In the genomic region with DNA sequence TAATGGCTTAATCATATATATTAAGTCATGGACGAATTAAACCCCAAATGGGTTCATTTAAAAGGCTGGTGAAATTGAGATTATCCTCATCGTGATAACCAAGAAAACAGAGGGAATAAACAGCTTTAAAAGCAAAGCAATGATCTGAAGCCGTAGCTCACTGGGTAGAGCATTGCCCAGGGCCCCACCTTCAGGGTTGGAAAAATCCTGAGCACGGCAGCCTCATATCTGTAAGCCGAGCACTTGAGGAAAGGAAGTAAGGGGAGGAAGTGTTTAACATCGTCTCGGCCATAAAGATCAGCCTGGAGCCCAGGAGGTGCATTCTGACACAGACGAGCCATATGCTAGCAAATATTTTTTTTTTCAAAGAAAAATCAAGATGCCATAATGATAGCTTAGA, we compare ENCODE assay signal across 24 mouse cellular contexts.
"Had no signal": no experiment of that assay in that cellular context is flagged by ENCODE, and none has a peak within 500 bp of the region (broad histone marks: within the 10 kb centered on the region; RNA-seq: fewer than 3 reads in every experiment).

No protein-coding gene starts in this region.

- H3K36me3 ChIP-seq: heart, embryonic 10.5 days; heart, embryonic 13.5 days; heart, embryonic 15.5 days; hindbrain, embryonic 13.5 days; hindbrain, embryonic 15.5 days; kidney, embryonic 15.5 days; limb, embryonic 13.5 days; limb, embryonic 15.5 days had no signal

- H3K27me3 ChIP-seq: heart, embryonic 13.5 days; heart, embryonic 15.5 days; hindbrain, embryonic 13.5 days; hindbrain, embryonic 15.5 days; kidney, embryonic 15.5 days had no signal

- H3K4me3 ChIP-seq: heart, embryonic 10.5 days; heart, embryonic 13.5 days; heart, embryonic 15.5 days; hindbrain, embryonic 13.5 days; hindbrain, embryonic 15.5 days; kidney, embryonic 15.5 days; limb, embryonic 13.5 days; limb, embryonic 15.5 days had no signal

- H3K4me1 ChIP-seq: heart, embryonic 10.5 days; heart, embryonic 13.5 days; heart, embryonic 15.5 days; hindbrain, embryonic 15.5 days; limb, embryonic 15.5 days had no signal

- H3K9me3 ChIP-seq: heart, embryonic 10.5 days; heart, embryonic 13.5 days; heart, embryonic 15.5 days; hindbrain, embryonic 13.5 days; hindbrain, embryonic 15.5 days; kidney, embryonic 15.5 days; limb, embryonic 13.5 days; limb, embryonic 15.5 days had no signal

- ATAC-seq: hindbrain, postnatal 0 days; intestine, embryonic 16.5 days had no signal

- H3K4me2 ChIP-seq: heart, embryonic 13.5 days; heart, embryonic 15.5 days; hindbrain, embryonic 13.5 days; hindbrain, embryonic 15.5 days; kidney, embryonic 15.5 days; limb, embryonic 13.5 days; limb, embryonic 15.5 days had no signal

- H3K9ac ChIP-seq: heart, embryonic 13.5 days; heart, embryonic 15.5 days; hindbrain, embryonic 13.5 days; hindbrain, embryonic 15.5 days; kidney, embryonic 15.5 days; limb, embryonic 13.5 days; limb, embryonic 15.5 days had no signal

- DNase-seq: gastrocnemius, postnatal 14 days; gastrocnemius, postnatal 36 days; heart, adult 18-20 months; heart, postnatal 14 days; heart, postnatal 36 days; kidney, adult 11 months; kidney, adult 2 months; kidney, adult 9 months; kidney, postnatal 14 days; kidney, postnatal 36 days; layer of hippocampus, adult 9-11 months; layer of hippocampus, postnatal 36 days; left cerebral cortex, postnatal 4 days had no signal

- H3K27ac ChIP-seq: heart, embryonic 10.5 days; heart, embryonic 13.5 days; heart, embryonic 15.5 days; hindbrain, embryonic 13.5 days; hindbrain, embryonic 15.5 days; hindbrain, postnatal 0 days; kidney, embryonic 15.5 days; kidney, postnatal 0 days; limb, embryonic 13.5 days; limb, embryonic 15.5 days had no signal
